Mouse (Mus musculus): ENCODE measurements around the gene Itprip.

The Itprip gene

DNA sequence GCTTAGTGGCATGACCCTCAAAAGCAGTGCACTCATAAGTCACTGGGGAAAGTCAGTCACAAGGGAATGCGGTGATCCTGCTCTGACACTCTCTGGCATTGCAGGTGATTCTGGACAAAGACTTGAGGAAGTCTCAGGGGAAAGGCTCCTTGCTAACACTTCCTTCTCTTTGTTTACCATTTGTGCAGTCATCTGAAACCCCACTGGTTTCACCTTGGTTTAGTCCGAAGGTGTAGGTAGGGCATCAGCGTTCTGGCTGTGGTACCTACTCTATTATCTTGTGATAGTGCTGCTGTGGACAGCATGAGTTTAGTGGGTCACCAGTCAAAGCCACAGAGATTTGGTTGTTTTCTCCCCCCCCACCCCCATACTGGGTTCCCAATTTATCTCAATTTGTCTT lies 69.4 kb downstream of the Itprip start:
- DNase-seq = peak in 1 of 2 experiments; percentile 21
